Mouse (Mus musculus) hindbrain, postnatal 0 days (tissue): Measurements from ENCODE around the gene Ifna14. TPM values are rescaled to one million over a fixed set of nuclear protein-coding genes. Genes with fewer than 3 reads are reported as not detected.
A peak's percentile ranks its signal among the peaks of the same experiment; 100 is the strongest.

Source experiments
- ATAC-seq: fragments of 200-750 bp; cut with Nextera tagmentation; 2 replicates; pipeline ENCODE4 v1.8.0; 2017; ENCODE audit warnings: mild to moderate bottlenecking, moderate TSS enrichment, moderate library complexity
- DNase-seq: peaks from one replicate; pipeline ENCODE4 v3.0.0-alpha.2; 2015; ENCODE audit warnings: low spot score
- H3K27ac ChIP-seq: fragments of 300-500 bp; sonication (generic); 2 replicates; pipeline ENCODE4 v1.5.1; 2014; ENCODE audit warnings: mild to moderate bottlenecking
- H3K27me3 ChIP-seq: fragments of 300-500 bp; sonication (generic); 2 replicates; pipeline ENCODE4 v1.6.1; 2014; ENCODE audit warnings: low read length, mixed read lengths; ENCODE audit not compliant: insufficient read depth
- H3K36me3 ChIP-seq: fragments of 300-500 bp; sonication (generic); 2 replicates; pipeline ENCODE4 v1.6.1; 2014; ENCODE audit warnings: low read length, mixed read lengths; ENCODE audit not compliant: insufficient read depth
- H3K4me1 ChIP-seq: fragments of 300-500 bp; sonication (generic); 2 replicates; pipeline ENCODE4 v1.6.1; 2014; ENCODE audit warnings: antibody characterized with exemption, low read length, mixed read lengths; ENCODE audit not compliant: insufficient read depth
- H3K4me2 ChIP-seq: fragments of 300-500 bp; sonication (generic); 2 replicates; pipeline ENCODE4 v1.6.1; 2014; ENCODE audit warnings: low read depth, mild to moderate bottlenecking, low read length, moderate library complexity, mixed read lengths
- H3K4me3 ChIP-seq: fragments of 300-500 bp; sonication (generic); 2 replicates; pipeline ENCODE4 v1.5.1; 2014; ENCODE audit warnings: low read length
- H3K9ac ChIP-seq: fragments of 300-500 bp; sonication (generic); replicated peaks from 2 replicates; pipeline ENCODE4 v1.6.1; 2014; ENCODE audit warnings: mild to moderate bottlenecking, low read length, moderate library complexity, mixed read lengths
- H3K9me3 ChIP-seq: fragments of 300-500 bp; sonication (generic); 2 replicates; pipeline ENCODE4 v1.6.1; 2016; ENCODE audit warnings: low read length, mixed read lengths
- CTCF ChIP-seq: IDR thresholded peaks from 2 replicates; pipeline ENCODE4 v1.5.1; 2016; ENCODE audit warnings: antibody characterized with exemption, control low read depth, low read depth
- WGBS: fragments of 180-500 bp; shearing (Covaris S2); extraction: QIAGEN DNeasy Blood & Tissue Kit; methylation state at CpG from one replicate; pipeline ENCODE4 v1.1.7; 2014; 5-methylcytosine and 5-hydroxymethylcytosine counted together
- polyA plus RNA-seq: library from polyadenylated mRNA; unstranded; fragments of >200 nt; fragmentation: Nextera tagmentation; extraction: Ambion mirVana; gene quantifications from 2 replicates; pipeline ENCODE4 v1.2.1, GENCODE M21; 2015
- total RNA-seq: library from RNA; depleted of rRNA; stranded (reverse); fragments of >200 nt; gene quantifications from 2 replicates; pipeline ENCODE4 v1.2.3, GENCODE M21; 2014; rRNA removed

Ifna14 gene
- total and polyA plus RNA-seq, 2 experiments from 2014 or later: not detected

DNA sequence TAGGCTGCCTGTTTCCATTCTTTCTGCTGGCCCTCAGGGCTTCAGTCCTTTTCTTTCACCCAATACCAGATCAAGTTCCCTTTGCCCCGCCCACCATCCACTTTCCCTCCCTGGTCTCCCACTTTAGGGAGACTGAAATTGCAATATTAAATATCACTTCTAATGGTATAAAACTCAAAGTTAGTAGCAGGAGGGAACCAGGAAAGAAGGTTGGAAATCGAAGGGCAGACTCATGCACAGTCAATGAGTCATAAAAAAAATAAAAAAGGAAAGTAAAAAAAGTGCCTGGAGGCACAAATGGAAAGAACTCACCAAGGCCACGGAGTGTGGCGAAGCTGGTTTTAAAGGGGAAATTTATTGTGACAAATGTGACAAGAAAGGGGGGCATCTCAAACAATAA, 41.3 kb downstream of the Ifna14 start:
- Histone ChIP-seq H3K27me3 (no peaks in the 10 kb centered on the region), H3K4me1 (no peaks in the 10 kb centered on the region), H3K9ac (no peak overlapping the region), H3K27ac (no peak overlapping the region), H3K36me3 (no peaks in the 10 kb centered on the region), H3K4me3 (no peak overlapping the region), H3K4me2 (no peak overlapping the region), H3K9me3 (no peaks in the 10 kb centered on the region)
- ATAC-seq (no peak), DNase-seq (no peak)
- TF ChIP-seq CTCF: no peak
- 82% methylated on average over 4 of the region's 4 CpGs for WGBS

DNA sequence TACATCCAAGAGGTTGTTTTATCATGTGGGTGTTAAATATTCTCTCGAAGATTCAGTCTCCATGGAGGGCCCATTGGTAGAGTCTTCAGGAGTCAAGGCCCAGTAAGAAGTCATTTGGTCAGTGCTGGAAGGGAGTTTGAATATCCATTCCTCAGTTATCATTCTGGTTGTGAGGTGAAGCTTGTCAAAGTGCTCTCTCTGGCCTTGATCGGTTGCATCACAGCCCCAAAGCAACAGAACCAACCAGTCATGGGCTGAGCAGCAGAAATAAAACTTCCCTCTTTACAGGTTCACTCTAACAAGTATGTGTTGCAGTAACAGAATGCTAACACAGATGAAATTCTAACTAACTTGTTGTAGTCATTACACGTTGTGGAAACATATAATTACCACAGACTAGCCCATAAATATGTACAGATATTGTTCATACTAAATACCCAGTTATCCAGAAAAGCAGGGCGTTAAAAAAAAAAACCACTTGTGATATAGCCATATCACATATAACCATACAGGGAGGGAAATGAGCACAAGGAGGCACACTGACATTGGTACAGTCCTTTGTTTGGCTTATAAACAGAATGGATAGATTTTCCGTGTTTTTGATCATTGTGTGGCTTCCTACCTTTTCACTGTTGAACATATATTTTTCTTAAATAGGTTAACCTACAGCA, 45.1 kb downstream of the Ifna14 start:
- H3K4me1 ChIP-seq: no peaks in the 10 kb centered on the region
- no peak for TF ChIP-seq CTCF
- no peaks in the 10 kb centered on the region for H3K9me3 ChIP-seq
- H3K27ac ChIP-seq: no peak overlapping the region
- no peaks in the 10 kb centered on the region for H3K36me3 ChIP-seq
- no peak overlapping the region for H3K9ac ChIP-seq
- ATAC-seq (no peak), DNase-seq (no peak)
- no peak overlapping the region for H3K4me3 ChIP-seq
- no peak overlapping the region for H3K4me2 ChIP-seq
- H3K27me3 ChIP-seq: no peaks in the 10 kb centered on the region
- WGBS: 84% methylated on average over 5 of the region's 5 CpGs

DNA sequence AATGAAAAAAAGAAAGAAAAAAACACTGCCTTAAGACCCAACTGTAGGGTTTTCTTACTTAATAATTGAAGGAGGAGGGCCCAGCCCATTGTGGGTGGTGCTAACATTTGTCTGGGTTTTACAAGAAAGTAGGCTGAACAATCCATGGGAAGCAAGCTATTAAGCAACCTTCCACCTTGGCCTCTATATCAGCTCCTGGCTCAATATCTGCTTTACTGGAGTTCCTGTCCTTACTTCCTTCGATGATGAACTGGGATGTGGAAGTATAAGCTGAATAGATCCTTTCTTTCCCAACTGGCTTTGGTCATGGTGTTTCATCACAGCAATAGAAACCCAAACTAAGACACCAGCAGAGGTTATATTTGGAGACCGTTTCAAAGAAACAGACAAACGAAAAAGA, 46.2 kb downstream of the Ifna14 start:
- no peaks in the 10 kb centered on the region for H3K9me3 ChIP-seq
- H3K4me3 ChIP-seq: no peak overlapping the region
- no peaks in the 10 kb centered on the region for H3K4me1 ChIP-seq
- no peaks in the 10 kb centered on the region for H3K27me3 ChIP-seq
- no peak overlapping the region for H3K9ac ChIP-seq
- 78% methylated on average over 3 of the region's 3 CpGs for WGBS
- H3K4me2 ChIP-seq: no peak overlapping the region
- ATAC-seq (no peak), DNase-seq (no peak)
- no peak overlapping the region for H3K27ac ChIP-seq
- no peak for TF ChIP-seq CTCF
- H3K36me3 ChIP-seq: no peaks in the 10 kb centered on the region

DNA sequence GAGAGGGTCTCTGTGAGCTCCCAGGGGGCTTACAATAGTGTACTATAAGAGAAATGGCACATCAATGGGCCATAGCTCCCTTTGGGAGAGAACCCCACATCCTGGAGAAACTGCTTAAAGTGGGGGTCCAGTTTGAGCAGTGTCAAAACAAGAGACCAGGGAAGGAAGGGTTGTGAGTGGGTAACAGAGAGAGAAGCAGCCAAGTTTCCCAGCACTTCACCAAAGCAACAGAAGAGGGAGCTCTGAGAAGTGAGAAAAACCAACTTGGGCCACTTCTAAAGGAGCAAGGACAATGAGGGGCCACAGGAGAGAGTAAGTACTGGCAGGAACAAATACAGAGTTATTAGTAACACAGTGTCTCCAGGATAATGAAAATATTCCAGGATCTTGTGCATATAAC, 48.4 kb downstream of the Ifna14 start:
- peak; percentile 45 for TF ChIP-seq CTCF
- ATAC-seq: no peak
- no peak overlapping the region for H3K27ac ChIP-seq
- H3K4me2 ChIP-seq: no peak overlapping the region
- no peaks in the 10 kb centered on the region for H3K36me3 ChIP-seq
- H3K27me3 ChIP-seq: no peaks in the 10 kb centered on the region
- no peak overlapping the region for H3K4me3 ChIP-seq
- no peaks in the 10 kb centered on the region for H3K9me3 ChIP-seq
- DNase-seq: peak; percentile 25
- no peak overlapping the region for H3K9ac ChIP-seq
- no peaks in the 10 kb centered on the region for H3K4me1 ChIP-seq

DNA sequence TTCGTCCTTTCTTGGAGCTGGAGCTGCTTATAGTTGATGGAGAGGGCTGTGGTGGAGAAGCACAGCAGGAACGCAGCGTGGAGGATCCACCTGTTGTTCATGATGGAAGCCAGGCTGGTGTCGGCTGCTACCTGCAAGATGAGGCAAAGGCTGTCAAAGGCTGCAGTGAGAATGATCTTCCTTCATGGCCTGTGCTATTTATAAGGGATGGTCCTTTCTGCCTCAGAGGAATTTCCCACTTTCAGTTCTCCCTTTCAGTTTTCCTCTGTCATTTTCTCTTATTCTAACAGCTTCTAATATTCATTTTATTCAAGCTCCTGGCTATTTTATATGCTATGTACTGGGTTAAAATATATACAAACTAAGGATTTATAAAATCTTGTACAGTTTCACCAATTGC, 48.9 kb downstream of the Ifna14 start, which contains the start of gene Ifnb1:
Ifnb1 (minus strand) TSS at position 101 of the 400 bp plus-strand sequence.
- DNase-seq (no peak), ATAC-seq (no peak)
- Histone ChIP-seq H3K27ac (no peak within 1 kb of the TSS), H3K9ac (no peak within 1 kb of the TSS), H3K4me1 (no peaks in the 10 kb centered on the region), H3K36me3 (no peaks in the 10 kb centered on the region), H3K4me2 (no peak within 1 kb of the TSS), H3K9me3 (no peaks in the 10 kb centered on the region), H3K27me3 (no peaks in the 10 kb centered on the region), H3K4me3 (no peak within 1 kb of the TSS)
- 94% methylated on average over 4 of the region's 4 CpGs for WGBS
- TF ChIP-seq CTCF: no peak

Other genes with a start within 250 kb of the Ifna14 start
- 4.4 and 5.3 TPM in 2 replicates for gene Hacd4, start 132.9 kb downstream of the Ifna14 start, total RNA-seq
- 4.9 and 5.0 TPM in 2 replicates for gene Hacd4, start 132.9 kb downstream of the Ifna14 start, polyA plus RNA-seq
- gene Ifnb1, start 49.0 kb downstream of the Ifna14 start, total RNA-seq: not detected in 2 replicates
- not detected in 2 replicates for gene Ifnb1, start 49.0 kb downstream of the Ifna14 start, polyA plus RNA-seq
- gene Ifna15, start 13.6 kb downstream of the Ifna14 start, total RNA-seq: not detected in 2 replicates
- not detected in 2 replicates for gene Ifna15, start 13.6 kb downstream of the Ifna14 start, polyA plus RNA-seq
- gene Ifna9, start 20.6 kb upstream of the Ifna14 start, total RNA-seq: not detected in 2 replicates
- not detected in 2 replicates for gene Ifna9, start 20.6 kb upstream of the Ifna14 start, polyA plus RNA-seq
- not detected in 2 replicates for gene Ifna12, start 31.6 kb upstream of the Ifna14 start, total RNA-seq
- gene Ifna12, start 31.6 kb upstream of the Ifna14 start, polyA plus RNA-seq: not detected in 2 replicates
- gene C87499, start 62.6 kb upstream of the Ifna14 start, total RNA-seq: not detected in 2 replicates
- not detected in 2 replicates for gene C87499, start 62.6 kb upstream of the Ifna14 start, polyA plus RNA-seq
- not detected in 2 replicates for gene Ifna13, start 72.7 kb upstream of the Ifna14 start, total RNA-seq
- not detected in 2 replicates for gene Ifna13, start 72.7 kb upstream of the Ifna14 start, polyA plus RNA-seq
- gene Ifna16, start 105.1 kb upstream of the Ifna14 start, total RNA-seq: not detected in 2 replicates
- gene Ifna16, start 105.1 kb upstream of the Ifna14 start, polyA plus RNA-seq: not detected in 2 replicates
- gene Ifna2, start 112.1 kb upstream of the Ifna14 start, total RNA-seq: not detected in 2 replicates
- gene Ifna2, start 112.1 kb upstream of the Ifna14 start, polyA plus RNA-seq: not detected in 2 replicates
- not detected in 2 replicates for gene Ifnab, start 119.6 kb upstream of the Ifna14 start, total RNA-seq
- not detected in 2 replicates for gene Ifnab, start 119.6 kb upstream of the Ifna14 start, polyA plus RNA-seq
- 0.18 and 2.2 TPM in 2 replicates for gene Gm26566, start 150.0 kb upstream of the Ifna14 start, total RNA-seq
- 1.4 and 1.5 TPM in 2 replicates for gene Gm26566, start 150.0 kb upstream of the Ifna14 start, polyA plus RNA-seq
- gene Klhl9, start 150.7 kb upstream of the Ifna14 start, total RNA-seq: 140 TPM in 2 replicates
- 73.1 and 78.8 TPM in 2 replicates for gene Klhl9, start 150.7 kb upstream of the Ifna14 start, polyA plus RNA-seq
- gene Gm13271, start 183.1 kb upstream of the Ifna14 start, total RNA-seq: not detected in 2 replicates
- not detected in 2 replicates for gene Gm13271, start 183.1 kb upstream of the Ifna14 start, polyA plus RNA-seq
- not detected in 2 replicates for gene Gm13283, start 188.3 kb upstream of the Ifna14 start, total RNA-seq
- gene Gm13283, start 188.3 kb upstream of the Ifna14 start, polyA plus RNA-seq: not detected in 2 replicates
- not detected in 2 replicates for gene Gm13290, start 202.0 kb upstream of the Ifna14 start, total RNA-seq
- gene Gm13290, start 202.0 kb upstream of the Ifna14 start, polyA plus RNA-seq: not detected in 2 replicates
- not detected in 2 replicates for gene Gm13289, start 205.1 kb upstream of the Ifna14 start, total RNA-seq
- gene Gm13289, start 205.1 kb upstream of the Ifna14 start, polyA plus RNA-seq: not detected in 2 replicates
- gene Gm13272, start 208.1 kb upstream of the Ifna14 start, total RNA-seq: not detected in 2 replicates
- not detected in 2 replicates for gene Gm13272, start 208.1 kb upstream of the Ifna14 start, polyA plus RNA-seq
- not detected in 2 replicates for gene Ifnz, start 210.3 kb upstream of the Ifna14 start, total RNA-seq
- gene Ifnz, start 210.3 kb upstream of the Ifna14 start, polyA plus RNA-seq: not detected in 2 replicates
- not detected in 2 replicates for gene Gm13276, start 213.9 kb upstream of the Ifna14 start, total RNA-seq
- gene Gm13276, start 213.9 kb upstream of the Ifna14 start, polyA plus RNA-seq: not detected in 2 replicates
- gene Gm13277, start 216.8 kb upstream of the Ifna14 start, total RNA-seq: not detected in 2 replicates
- not detected in 2 replicates for gene Gm13277, start 216.8 kb upstream of the Ifna14 start, polyA plus RNA-seq
- gene Gm13278, start 219.8 kb upstream of the Ifna14 start, total RNA-seq: not detected in 2 replicates
- not detected in 2 replicates for gene Gm13278, start 219.8 kb upstream of the Ifna14 start, polyA plus RNA-seq
- gene Gm13275, start 222.7 kb upstream of the Ifna14 start, total RNA-seq: not detected in 2 replicates
- not detected in 2 replicates for gene Gm13275, start 222.7 kb upstream of the Ifna14 start, polyA plus RNA-seq
- gene Gm13279, start 225.6 kb upstream of the Ifna14 start, total RNA-seq: not detected in 2 replicates
- gene Gm13279, start 225.6 kb upstream of the Ifna14 start, polyA plus RNA-seq: not detected in 2 replicates
- gene Gm13285, start 227.9 kb upstream of the Ifna14 start, total RNA-seq: not detected in 2 replicates
- 0.14 TPM in 1 of 2 replicates, not detected in the other for gene Gm13285, start 227.9 kb upstream of the Ifna14 start, polyA plus RNA-seq
- gene Gm13287, start 231.5 kb upstream of the Ifna14 start, total RNA-seq: not detected in 2 replicates
- not detected in 2 replicates for gene Gm13287, start 231.5 kb upstream of the Ifna14 start, polyA plus RNA-seq
- not detected in 2 replicates for gene Gm13288, start 233.7 kb upstream of the Ifna14 start, total RNA-seq
- not detected in 2 replicates for gene Gm13288, start 233.7 kb upstream of the Ifna14 start, polyA plus RNA-seq
- not detected in 2 replicates for gene Ifna7, start 244.4 kb upstream of the Ifna14 start, total RNA-seq
- not detected in 2 replicates for gene Ifna7, start 244.4 kb upstream of the Ifna14 start, polyA plus RNA-seq
- not detected in 2 replicates for gene Ifna11, start 248.2 kb upstream of the Ifna14 start, total RNA-seq
- not detected in 2 replicates for gene Ifna11, start 248.2 kb upstream of the Ifna14 start, polyA plus RNA-seq